Mouse (Mus musculus) lung, embryonic 15.5 days (tissue): ENCODE data around the gene Cbln3. TPM values are rescaled to one million over a fixed set of nuclear protein-coding genes. Genes with fewer than 3 reads are reported as not detected.

Experiments used
- ATAC-seq: fragments of 200-750 bp; cut with Nextera tagmentation; 2 replicates; pipeline ENCODE4 v1.8.0; 2017; ENCODE audit warnings: moderate number of reproducible peaks, borderline replicate concordance; ENCODE audit not compliant: low FRiP score, low TSS enrichment; ENCODE audit errors: extremely low read depth
- H3K27ac ChIP-seq: fragments of 300-500 bp; sonication (generic); 2 replicates; pipeline ENCODE4 v1.5.1; 2015; ENCODE audit warnings: moderate library complexity, mild to moderate bottlenecking, inconsistent platforms
- H3K27me3 ChIP-seq: fragments of 300-500 bp; sonication (generic); 2 replicates; pipeline ENCODE4 v1.6.1; 2015; ENCODE audit warnings: inconsistent platforms
- H3K36me3 ChIP-seq: fragments of 300-500 bp; sonication (generic); 2 replicates; pipeline ENCODE4 v1.6.1; 2015; ENCODE audit warnings: inconsistent platforms
- H3K4me1 ChIP-seq: fragments of 300-500 bp; sonication (generic); 2 replicates; pipeline ENCODE4 v1.6.1; 2015; ENCODE audit warnings: inconsistent platforms
- H3K4me2 ChIP-seq: fragments of 300-500 bp; sonication (generic); 2 replicates; pipeline ENCODE4 v1.6.1; 2015; ENCODE audit warnings: inconsistent platforms, mild to moderate bottlenecking, moderate library complexity
- H3K4me3 ChIP-seq: fragments of 300-500 bp; sonication (generic); 2 replicates; pipeline ENCODE4 v1.5.1; 2015; ENCODE audit warnings: mild to moderate bottlenecking, inconsistent platforms
- H3K9ac ChIP-seq: fragments of 300-500 bp; sonication (generic); 2 replicates; pipeline ENCODE4 v1.6.1; 2015; ENCODE audit warnings: inconsistent platforms
- H3K9me3 ChIP-seq: fragments of 300-500 bp; sonication (generic); 2 replicates; pipeline ENCODE4 v1.6.1; 2016; ENCODE audit warnings: inconsistent platforms
- WGBS: fragments of 180-500 bp; shearing (Covaris S2); methylation state at CpG from one replicate; pipeline ENCODE4 v1.1.7; 2015; 5-methylcytosine and 5-hydroxymethylcytosine counted together
- polyA plus RNA-seq: library from polyadenylated mRNA; unstranded; fragments of >200 nt; fragmentation: Nextera tagmentation; extraction: Ambion mirVana; gene quantifications from 2 replicates; pipeline ENCODE4 v1.2.1, GENCODE M21; 2015

Gene Cbln3
- polyA plus RNA-seq, 1 experiment from 2014 or later, result 1.2 TPM

GRCm38 (mm10) chr14:55857588-55857987, 26.6 kb downstream of the Cbln3 start:
- Histone ChIP-seq H3K4me3 (no peak overlapping the region), H3K27ac (no peak overlapping the region), H3K4me1 (peaks cover 66% of the 10 kb centered on the region), H3K9ac (no peak overlapping the region), H3K9me3 (no peaks in the 10 kb centered on the region), H3K36me3 (peaks cover 5% of the 10 kb centered on the region; the same call in 1 of the 2 replicates), H3K27me3 (no peaks in the 10 kb centered on the region), H3K4me2 (peak overlapping the region; percentile 77)
- ATAC-seq, result no peak
- WGBS, result 39% methylated on average over 4 of the region's 4 CpGs

DNA sequence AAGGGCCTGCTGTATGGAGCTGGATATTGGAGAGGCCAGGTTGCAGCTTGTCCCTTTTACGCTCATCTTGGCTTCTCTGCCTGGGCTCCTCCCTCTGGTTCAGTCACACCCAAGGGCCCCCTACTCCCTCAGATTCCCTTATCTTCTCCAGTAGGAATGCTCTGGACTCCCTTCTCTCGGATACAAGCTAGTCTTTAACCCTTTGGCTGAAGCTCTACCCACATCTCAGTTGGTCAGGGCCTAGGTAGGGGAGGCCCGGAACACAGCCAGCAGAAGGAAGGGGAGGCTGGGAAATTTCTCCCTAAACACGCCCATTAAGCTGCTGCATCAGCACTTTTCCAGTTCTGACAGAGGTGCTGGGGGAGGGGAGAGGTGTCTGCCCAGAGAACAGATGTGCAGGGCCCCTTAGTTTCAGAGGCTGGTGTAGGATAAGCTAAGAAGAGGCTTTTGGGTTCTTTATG, 29.1 kb downstream of the Cbln3 start:
- peaks cover 59% of the 10 kb centered on the region for H3K4me1 ChIP-seq
- ATAC-seq, result peak; percentile 4
- H3K9ac ChIP-seq, result peak overlapping the region; percentile 75
- peaks cover 5% of the 10 kb centered on the region; the same call in 1 of the 2 replicates for H3K36me3 ChIP-seq
- 0% methylated on average over 4 of the region's 4 CpGs for WGBS
- H3K27me3 ChIP-seq, result no peaks in the 10 kb centered on the region
- peak overlapping the region; percentile 77 for H3K4me2 ChIP-seq
- H3K27ac ChIP-seq, result peak overlapping the region; percentile 97
- H3K9me3 ChIP-seq, result no peaks in the 10 kb centered on the region
- peak overlapping the region; percentile 74 for H3K4me3 ChIP-seq

DNA sequence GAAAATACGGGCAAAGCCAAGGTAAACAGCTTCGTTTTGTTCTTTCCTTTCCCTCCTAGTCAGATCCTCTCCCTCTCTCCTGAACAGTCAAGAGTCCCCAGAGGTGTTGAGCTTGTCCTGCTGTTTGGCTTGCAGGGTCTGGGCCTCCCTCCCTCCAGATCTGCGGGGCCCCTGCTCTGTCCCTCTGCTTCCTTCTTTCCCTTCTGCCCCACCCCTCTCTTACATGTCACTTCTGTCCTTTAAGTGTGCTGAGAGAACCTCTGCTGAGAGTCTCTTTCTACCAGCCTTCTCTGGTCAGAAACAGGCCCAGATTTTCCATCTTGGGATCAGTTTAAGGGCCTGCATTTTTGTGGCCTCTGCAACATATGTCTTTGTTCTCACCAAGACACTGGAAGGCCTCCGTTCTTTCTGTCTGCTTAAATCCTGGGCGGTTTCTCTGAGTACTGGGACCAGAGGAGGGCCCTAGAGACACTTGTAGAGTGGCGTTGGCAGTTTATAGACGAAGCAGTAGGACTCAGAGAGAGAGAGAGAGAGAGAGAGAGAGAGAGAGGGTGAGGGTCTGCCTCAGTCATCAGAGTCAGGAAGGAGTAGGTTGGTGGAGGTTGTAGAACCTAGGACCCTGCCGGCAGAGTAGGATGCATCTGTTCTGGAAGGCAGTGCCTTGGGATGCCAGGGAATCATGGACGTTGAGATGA, 29.6 kb downstream of the Cbln3 start:
- H3K4me1 ChIP-seq, result peaks cover 56% of the 10 kb centered on the region
- no peaks in the 10 kb centered on the region for H3K27me3 ChIP-seq
- H3K27ac ChIP-seq, result peak overlapping the region; percentile 97
- peak overlapping the region; percentile 77 for H3K4me2 ChIP-seq
- peaks cover 5% of the 10 kb centered on the region; the same call in 1 of the 2 replicates for H3K36me3 ChIP-seq
- no peaks in the 10 kb centered on the region for H3K9me3 ChIP-seq
- 0% methylated on average over 9 of the region's 9 CpGs for WGBS
- peak overlapping the region; percentile 75 for H3K9ac ChIP-seq
- peak; percentile 25; the same call in 1 of the 2 replicates for ATAC-seq
- H3K4me3 ChIP-seq, result peak overlapping the region; percentile 74

DNA sequence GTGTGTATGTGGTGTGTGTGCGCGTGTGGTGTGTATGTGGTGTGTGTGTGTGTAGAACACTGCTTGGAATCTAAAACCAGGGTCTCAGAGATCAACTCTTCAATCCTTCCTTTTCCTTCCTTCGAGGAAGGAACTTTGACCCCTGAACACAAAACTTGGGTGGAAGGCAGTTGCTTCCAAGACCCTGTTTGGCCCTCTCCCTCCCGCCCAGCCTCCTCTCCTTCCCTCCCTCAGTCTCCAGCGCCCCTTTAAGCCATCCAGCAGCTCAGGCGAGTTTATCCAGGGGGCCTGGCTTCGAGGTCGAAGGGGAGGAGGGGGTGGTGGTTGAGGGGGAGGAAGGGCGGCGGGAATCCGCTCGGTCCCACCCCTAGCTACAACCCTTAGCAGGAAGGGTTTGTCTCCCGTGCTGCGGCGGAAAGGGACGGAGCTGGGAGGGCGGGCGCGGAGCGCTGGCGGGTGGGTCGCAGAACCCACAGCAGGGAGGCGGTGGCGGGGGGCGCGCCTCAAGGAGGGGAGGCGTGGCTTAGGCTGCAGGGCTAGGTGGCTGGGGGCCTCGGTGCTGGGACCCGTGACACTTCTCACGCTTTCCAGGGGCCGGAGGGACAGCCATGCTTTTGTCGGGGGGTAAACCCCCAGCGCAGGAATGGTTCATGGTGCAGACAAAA, 30.4 kb downstream of the Cbln3 start, which contains the start of gene Nynrin:
Nynrin (plus strand) TSS at position 390 of the 665 bp plus-strand sequence.
- Histone ChIP-seq H3K4me1 (peaks cover 48% of the 10 kb centered on the region), H3K9me3 (no peaks in the 10 kb centered on the region)
- WGBS, result 2% methylated on average over 32 of the region's 33 CpGs

GRCm38 (mm10) chr14:55852646-55853551, 31.3 kb downstream of the Cbln3 start:
- H3K27me3 ChIP-seq, result no peaks in the 10 kb centered on the region
- WGBS, result 4% methylated on average over 11 of the region's 11 CpGs
- H3K9me3 ChIP-seq, result no peaks in the 10 kb centered on the region
- H3K4me1 ChIP-seq, result peaks cover 40% of the 10 kb centered on the region
- peak overlapping the region; percentile 74 for H3K4me3 ChIP-seq
- peak overlapping the region; percentile 97 for H3K27ac ChIP-seq
- no peaks in the 10 kb centered on the region for H3K36me3 ChIP-seq
- peak; percentile 82 for ATAC-seq
- peak overlapping the region; percentile 77 for H3K4me2 ChIP-seq
- H3K9ac ChIP-seq, result peak overlapping the region; percentile 75; the same call in 1 of the 2 replicates

More for the DNA sequence above, 30.4 kb downstream of the Cbln3 start, which contains the start of gene Nynrin:
- no peaks in the 10 kb centered on the region; the same call in 1 of the 2 replicates for H3K36me3 ChIP-seq
- peak within 1 kb of the TSS; percentile 74 for H3K4me3 ChIP-seq
- no peaks in the 10 kb centered on the region for H3K27me3 ChIP-seq
- ATAC-seq, result peak; percentile 90
- peak within 1 kb of the TSS; percentile 75 for H3K9ac ChIP-seq
- H3K4me2 ChIP-seq, result peak within 1 kb of the TSS; percentile 77
- H3K27ac ChIP-seq, result peak within 1 kb of the TSS; percentile 97

DNA sequence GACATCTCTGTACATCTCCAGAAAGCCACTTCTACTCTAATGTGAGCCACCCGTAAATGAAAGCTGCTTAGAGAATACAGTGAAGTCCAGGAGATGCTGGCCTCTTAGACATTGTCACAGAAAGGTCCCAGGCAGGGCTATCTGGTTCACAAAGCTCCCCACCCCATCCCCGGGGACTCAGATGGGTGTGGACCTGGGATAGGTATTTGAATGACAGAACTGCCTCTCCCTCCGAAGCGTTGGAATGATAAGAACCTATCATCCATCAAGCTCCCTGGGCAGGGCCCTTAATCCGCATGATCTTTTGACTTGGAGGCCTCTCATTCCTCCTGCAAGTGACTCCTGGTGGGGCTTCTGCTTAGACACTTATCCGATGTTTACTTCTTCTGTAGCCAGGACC, 33.3 kb downstream of the Cbln3 start:
- H3K9me3 ChIP-seq, result no peaks in the 10 kb centered on the region
- H3K36me3 ChIP-seq, result no peaks in the 10 kb centered on the region
- H3K27ac ChIP-seq, result no peak overlapping the region
- ATAC-seq, result no peak
- WGBS, result 37% methylated on average over 6 of the region's 6 CpGs
- H3K4me3 ChIP-seq, result no peak overlapping the region
- H3K4me2 ChIP-seq, result no peak overlapping the region
- H3K27me3 ChIP-seq, result no peaks in the 10 kb centered on the region
- H3K9ac ChIP-seq, result no peak overlapping the region
- peaks cover 21% of the 10 kb centered on the region for H3K4me1 ChIP-seq

DNA sequence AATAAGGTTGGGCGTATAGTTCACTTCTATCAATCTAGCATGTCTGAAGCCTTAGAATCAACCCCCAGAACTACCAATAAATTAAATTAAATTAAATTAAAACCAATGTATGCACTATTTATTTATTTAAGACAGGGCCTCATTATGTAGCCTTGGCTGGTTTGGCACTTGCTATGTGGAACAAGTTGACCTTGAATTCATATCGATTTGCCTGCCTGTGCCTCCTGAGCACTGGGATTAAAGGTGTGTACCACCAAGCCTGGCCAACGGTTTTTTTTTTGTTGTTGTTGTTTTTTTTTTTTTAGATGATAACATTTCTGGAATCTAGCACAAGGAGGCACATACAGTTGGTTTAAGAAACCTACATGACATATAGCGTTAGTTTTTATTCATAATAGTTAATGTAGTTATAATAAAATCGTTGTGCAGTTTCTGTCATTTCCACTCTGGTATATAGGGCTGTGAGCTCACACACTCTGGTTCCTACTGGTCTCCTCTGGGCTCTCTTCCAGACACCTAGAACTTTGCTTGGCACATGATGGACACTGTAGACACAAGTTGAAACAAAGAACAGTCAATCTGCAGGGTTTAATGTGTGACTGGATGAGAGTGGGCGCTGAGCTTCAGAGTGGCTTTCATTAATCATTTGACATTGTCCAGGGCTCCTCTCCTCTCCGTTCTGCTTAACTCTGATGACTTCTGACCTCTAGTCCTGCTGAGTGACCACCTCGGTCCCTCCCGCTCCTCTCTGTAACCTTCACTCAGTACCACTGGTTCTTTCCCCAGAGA, 38.5 kb downstream of the Cbln3 start:
- Histone ChIP-seq H3K9me3 (no peaks in the 10 kb centered on the region), H3K9ac (no peak overlapping the region), H3K27ac (no peak overlapping the region), H3K27me3 (no peaks in the 10 kb centered on the region), H3K36me3 (no peaks in the 10 kb centered on the region), H3K4me3 (no peak overlapping the region), H3K4me1 (no peaks in the 10 kb centered on the region), H3K4me2 (no peak overlapping the region)
- ATAC-seq, result no peak
- 62% methylated on average over 9 of the region's 9 CpGs for WGBS

DNA sequence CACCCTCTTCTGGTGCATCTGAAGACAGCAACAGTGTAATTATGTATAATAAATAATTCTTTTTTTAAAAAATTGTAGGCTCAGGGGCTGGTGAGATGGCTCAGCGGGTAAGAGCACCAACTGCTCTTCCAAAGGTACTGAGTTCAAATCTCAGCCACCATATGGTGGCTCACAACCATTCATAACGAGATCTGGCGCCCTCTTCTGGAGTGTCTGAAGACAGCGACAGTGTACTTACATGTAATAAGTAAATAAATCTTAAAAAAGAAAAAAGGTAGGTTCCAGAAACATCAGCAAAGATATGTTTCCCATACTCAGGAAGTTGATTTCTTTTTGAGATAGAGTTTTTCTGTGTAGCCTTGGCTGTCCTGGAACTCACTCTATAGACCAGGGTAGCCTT, 41.4 kb downstream of the Cbln3 start:
- H3K4me2 ChIP-seq, result no peak overlapping the region
- H3K27me3 ChIP-seq, result no peaks in the 10 kb centered on the region
- 67% methylated on average over 4 of the region's 4 CpGs for WGBS
- H3K4me1 ChIP-seq, result no peaks in the 10 kb centered on the region
- H3K4me3 ChIP-seq, result no peak overlapping the region
- H3K9ac ChIP-seq, result no peak overlapping the region
- ATAC-seq, result no peak
- H3K36me3 ChIP-seq, result no peaks in the 10 kb centered on the region
- H3K27ac ChIP-seq, result no peak overlapping the region
- no peaks in the 10 kb centered on the region for H3K9me3 ChIP-seq

- no peak overlapping the region for H3K4me2 ChIP-seq
- no peaks in the 10 kb centered on the region for H3K36me3 ChIP-seq
- no peak for ATAC-seq
- H3K4me3 ChIP-seq, result no peak overlapping the region
- H3K27ac ChIP-seq, result no peak overlapping the region
- H3K9me3 ChIP-seq, result no peaks in the 10 kb centered on the region
- 62% methylated on average over 4 of the region's 4 CpGs for WGBS
- H3K27me3 ChIP-seq, result no peaks in the 10 kb centered on the region
- no peak overlapping the region for H3K9ac ChIP-seq
- H3K4me1 ChIP-seq, result 0 out of 2 replicates have a peak, but pooled peaks cover 3% of the 10 kb centered on the region
These were observed 43.3 kb downstream of the Cbln3 start for GRCm38 (mm10) chr14:55840853-55841366.

DNA sequence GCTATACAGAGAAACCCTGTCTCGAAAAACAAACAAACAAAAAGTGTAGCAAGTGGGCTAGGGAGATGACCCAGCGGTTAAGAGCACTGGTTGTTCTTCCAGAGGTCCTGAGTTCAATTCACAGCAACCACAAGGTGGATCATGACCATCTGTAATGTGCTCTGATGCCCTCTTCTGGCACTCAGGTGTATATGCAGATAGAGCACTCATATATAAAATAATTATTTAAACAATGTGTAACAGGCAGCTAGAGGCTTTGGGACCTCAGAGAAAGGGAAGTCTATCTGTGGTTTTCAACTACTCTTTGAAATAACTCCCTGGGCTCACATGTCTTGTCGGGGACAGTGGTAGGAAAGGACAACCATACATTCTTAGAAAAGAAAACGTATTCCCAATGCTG, 45.5 kb downstream of the Cbln3 start:
- H3K27me3 ChIP-seq, result no peaks in the 10 kb centered on the region
- H3K4me2 ChIP-seq, result no peak overlapping the region
- peaks cover 3% of the 10 kb centered on the region; the same call in 1 of the 2 replicates for H3K36me3 ChIP-seq
- 87% methylated on average over 4 of the region's 4 CpGs for WGBS
- H3K4me3 ChIP-seq, result no peak overlapping the region
- H3K4me1 ChIP-seq, result peaks cover 16% of the 10 kb centered on the region
- no peaks in the 10 kb centered on the region for H3K9me3 ChIP-seq
- H3K9ac ChIP-seq, result no peak overlapping the region
- no peak for ATAC-seq
- H3K27ac ChIP-seq, result no peak overlapping the region
